Mouse (Mus musculus) gastrocnemius, adult 2 months (tissue): Measurements from ENCODE around the gene Gm5849. TPM values are rescaled to one million over a fixed set of nuclear protein-coding genes. Genes with fewer than 3 reads are reported as not detected.
"Not testable (repeated sequence)": the region's sequence is repeated elsewhere in the genome, so short reads cannot be mapped to it uniquely, and the experiment has no call there.

Source experiments
- DNase-seq: peaks from one replicate; pipeline ENCODE4 v3.0.0; 2022
- H3K27ac ChIP-seq: fragments of 200-600 bp; 2 replicates; pipeline ENCODE4 v1.8.1; 2022; ENCODE audit warnings: mild to moderate bottlenecking
- H3K4me3 ChIP-seq: fragments of 200-600 bp; 2 replicates; pipeline ENCODE4 v1.8.1; 2022; ENCODE audit warnings: mild to moderate bottlenecking, moderate library complexity
- CTCF ChIP-seq: fragments of 200-600 bp; IDR thresholded peaks from 2 replicates; pipeline ENCODE4 v1.8.1; 2022; ENCODE audit warnings: antibody characterized with exemption, mild to moderate bottlenecking, moderate library complexity
- intact Hi-C: fragments of 180-260 bp; cut with DNase I; formaldehyde crosslinking; loops from one replicate; pipeline ENCODE4 v1.15.1; 2025
- long read RNA-seq, 2 experiments: library from polyadenylated mRNA; stranded (forward); transcript quantifications; one replicate each; pipeline ENCODE4 v2.0.0; 2021
- total RNA-seq, 2 experiments: library from RNA; stranded (reverse); gene quantifications; 2 replicates each; pipeline ENCODE4 v1.2.3; 2021

Gm5849 gene
- not detected for total RNA-seq
- long read RNA-seq, experiment 1 = 0 reads
- long read RNA-seq, experiment 2 = 0 reads

DNA sequence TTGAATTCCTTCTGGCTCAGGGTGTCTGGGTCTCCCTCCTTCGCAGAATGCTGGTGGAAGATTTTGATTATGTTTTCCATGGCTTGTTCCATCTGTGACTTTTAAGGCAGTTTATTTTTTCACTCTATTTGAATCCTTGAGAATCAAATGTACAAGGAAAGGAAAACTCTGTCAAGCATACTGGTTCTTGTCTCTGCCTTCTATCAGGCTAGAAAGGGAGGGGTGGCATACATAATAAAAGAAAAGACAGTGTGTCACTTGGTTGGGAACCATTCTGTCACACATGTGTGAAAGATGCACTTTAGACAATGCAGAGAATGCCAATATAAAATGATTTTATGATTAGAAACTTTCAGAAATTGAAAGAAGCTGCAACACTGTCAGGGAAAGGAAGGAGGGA lies at the start of gene Gm5849:
Gm5849 (minus strand) TSS at position 101 of the 400 bp plus-strand sequence.
- H3K4me3 ChIP-seq, intact Hi-C loops, DNase-seq, H3K27ac ChIP-seq: not testable (repeated sequence)

DNA sequence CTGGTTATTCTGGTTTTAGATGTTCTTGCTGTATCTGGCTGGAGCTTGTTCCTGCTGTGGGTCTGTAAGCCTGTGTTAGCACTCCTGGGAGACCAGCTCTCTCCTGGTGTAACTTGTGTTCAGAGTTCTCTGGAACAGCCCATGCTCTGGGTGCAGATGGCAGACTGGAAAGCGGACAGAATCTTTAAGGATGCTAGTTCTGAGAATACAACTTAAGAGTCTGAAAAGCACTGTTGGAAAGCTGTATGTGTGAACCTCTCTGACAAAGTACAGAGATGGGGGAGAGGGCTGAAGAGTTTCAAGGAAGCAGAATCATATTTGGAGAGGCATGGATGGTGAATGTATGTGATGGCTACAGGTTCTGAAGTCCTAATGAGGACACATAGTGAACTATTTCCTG lies 28.0 kb downstream of the Gm5849 start:
- intact Hi-C loops = no loop called here
- no peak for TF ChIP-seq CTCF
- DNase-seq = no peak

DNA sequence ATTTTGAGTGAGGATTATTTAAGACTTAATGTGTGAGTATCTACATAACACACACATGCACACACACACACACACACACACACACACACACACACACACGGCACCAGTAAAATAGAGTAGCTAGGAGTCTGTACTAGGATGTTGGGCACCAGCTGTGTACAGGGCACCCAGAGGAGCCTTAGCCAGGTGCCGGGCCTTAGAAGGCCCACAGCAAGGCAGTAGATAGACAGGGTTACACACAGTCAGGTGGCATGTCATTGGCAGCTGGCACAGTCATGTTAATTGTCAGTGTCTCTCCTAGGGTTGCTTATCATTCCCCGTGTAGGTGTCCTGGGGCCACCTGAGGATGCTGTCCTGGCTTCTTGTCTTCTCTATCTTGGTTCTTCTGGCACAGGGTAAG lies 51.1 kb downstream of the Gm5849 start, which contains the start of gene Pglyrp4:
Pglyrp4 (plus strand) TSS at position 301 of the 400 bp plus-strand sequence.
- DNase-seq = no peak

More for the DNA sequence above, 28.0 kb downstream of the Gm5849 start:
- Histone ChIP-seq H3K27ac (no peak overlapping the region), H3K4me3 (no peak overlapping the region)

More for the DNA sequence above, 51.1 kb downstream of the Gm5849 start, which contains the start of gene Pglyrp4:
- TF ChIP-seq CTCF = no peak
- H3K4me3 ChIP-seq = no peak within 1 kb of the TSS
- H3K27ac ChIP-seq = no peak within 1 kb of the TSS
- intact Hi-C loops = no loop called here

Other genes starting within 250 kb of the Gm5849 start
- 10 to 100 TPM; 52.3 to 67.7 TPM for gene S100a16, start 240.6 kb downstream of the Gm5849 start, total RNA-seq
- not detected for gene S100a3, start 217.3 kb downstream of the Gm5849 start, total RNA-seq
- gene S100a2, start 187.6 kb downstream of the Gm5849 start, total RNA-seq = not detected
- gene Gm42674, start 176.0 kb downstream of the Gm5849 start, total RNA-seq = not detected
- gene S100a4, start 174.1 kb downstream of the Gm5849 start, total RNA-seq = 10 to 100 TPM in 1 of 2 experiments, 1 to 10 TPM in 1; 9.5 to 17.4 TPM
- 1 to 10 TPM in 1 of 2 experiments, not detected in 1; 2.7 TPM for gene S100a5, start 169.4 kb downstream of the Gm5849 start, total RNA-seq
- gene S100a6, start 165.0 kb downstream of the Gm5849 start, total RNA-seq = 100 to 1,000 TPM in 1 of 2 experiments, 10 to 100 TPM in 1; 52.2 to 123 TPM
- gene S100a7a, start 123.9 kb downstream of the Gm5849 start, total RNA-seq = under 1 TPM in 1 of 2 experiments, not detected in 1; 0.17 TPM
- not detected for gene S100a8, start 108.9 kb downstream of the Gm5849 start, total RNA-seq
- under 1 TPM in 1 of 2 experiments, not detected in 1; 0.89 TPM for gene S100a9, start 82.2 kb downstream of the Gm5849 start, total RNA-seq
- not detected for gene Pglyrp4, start 51.0 kb downstream of the Gm5849 start, total RNA-seq